ENCODE assay signal across 12 mouse cellular contexts in genomic region chr1:87350576-87350975, GRCm38 (mm10). TPM values are rescaled to one million over a fixed set of nuclear protein-coding genes. Genes with fewer than 3 reads are reported as not detected.
"Had no signal": no experiment of that assay in that cellular context is flagged by ENCODE, and none has a peak within 500 bp of the region (broad histone marks: within the 10 kb centered on the region; RNA-seq: fewer than 3 reads in every experiment).

No protein-coding gene starts in this region.

- DNase-seq: kidney, postnatal 10 days; kidney, postnatal 4 days; left cerebral cortex, postnatal 4 days; liver, embryonic 13.5 days; lung, adult 2 months; lung, postnatal 14 days; lung, postnatal 4 days; midbrain, embryonic 14.5 days; thymus, adult 18-20 months; thymus, postnatal 36 days had no signal

RNA-seq across cellular contexts. Expression of gene Kcnj13, which starts 44.0 kb away (rescaled TPM):
- total RNA-seq: megakaryocyte progenitor cell, adult 5-6 weeks; megakaryocyte-erythroid progenitor cell, adult 5-6 weeks had no signal
